Mouse (Mus musculus): Measurements from ENCODE around the gene Timmdc1. TPM values are rescaled to one million over a fixed set of nuclear protein-coding genes. Genes with fewer than 3 reads are reported as not detected.
A peak's percentile ranks its signal among the peaks of the same experiment; 100 is the strongest.

The Timmdc1 gene
- polyA plus RNA-seq, 1 experiment from 2014 or later: 29.6 TPM

GRCm38 (mm10) chr16:38461749-38462148 lies 60.7 kb downstream of the Timmdc1 start:
- 85% methylated on average over 8 of the region's 8 CpGs for WGBS
- H3K4me1 ChIP-seq (ENCODE audit: control insufficient read depth, insufficient read depth, low read length): no peaks in the 10 kb centered on the region

DNA sequence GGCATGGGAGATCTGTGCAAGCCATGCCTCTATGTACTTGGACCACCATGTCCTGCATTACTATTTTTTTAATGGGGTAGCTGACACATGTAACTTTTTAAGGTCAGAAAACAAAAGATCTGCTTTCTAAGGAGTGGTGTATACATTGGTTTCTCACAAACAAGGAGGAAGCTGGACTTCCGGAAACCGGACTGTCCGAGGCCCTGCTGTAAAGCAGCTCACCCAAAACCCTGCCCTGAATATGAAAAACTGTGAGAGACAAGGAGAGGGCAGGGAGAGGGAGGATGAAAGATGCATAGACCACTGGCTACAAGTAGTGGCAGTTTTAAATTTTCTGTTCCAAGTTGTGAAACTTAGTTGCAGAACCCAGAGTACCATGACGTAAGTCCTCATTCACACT lies 62.5 kb downstream of the Timmdc1 start:
- no peak for ATAC-seq (ENCODE audit: insufficient read depth, low FRiP score, low TSS enrichment)
- 94% methylated on average over 4 of the region's 4 CpGs for WGBS
- Histone ChIP-seq H3K27me3 (ENCODE audit: control insufficient read depth, insufficient read depth, low read length) (no peaks in the 10 kb centered on the region), H3K4me1 (ENCODE audit: control insufficient read depth, insufficient read depth, low read length) (no peaks in the 10 kb centered on the region), H3K9ac (ENCODE audit: low read length) (no peak overlapping the region), H3K27ac (ENCODE audit: low read depth, low read length) (no peak overlapping the region), H3K9me3 (ENCODE audit: control insufficient read depth, low read length) (no peaks in the 10 kb centered on the region), H3K4me3 (ENCODE audit: low read depth, low read length) (no peak overlapping the region), H3K36me3 (ENCODE audit: control insufficient read depth, insufficient read depth, low read length) (no peaks in the 10 kb centered on the region), H3K4me2 (ENCODE audit: low read depth) (no peak overlapping the region)
- DNase-seq (ENCODE audit: low spot score): no peak

More at GRCm38 (mm10) chr16:38461749-38462148, 60.7 kb downstream of the Timmdc1 start:
- Histone ChIP-seq H3K4me2 (ENCODE audit: low read depth) (no peak overlapping the region), H3K9ac (ENCODE audit: low read length) (no peak overlapping the region), H3K36me3 (ENCODE audit: control insufficient read depth, insufficient read depth, low read length) (no peaks in the 10 kb centered on the region), H3K4me3 (ENCODE audit: low read depth, low read length) (no peak overlapping the region), H3K27ac (ENCODE audit: low read depth, low read length) (no peak overlapping the region), H3K27me3 (ENCODE audit: control insufficient read depth, insufficient read depth, low read length) (no peaks in the 10 kb centered on the region), H3K9me3 (ENCODE audit: control insufficient read depth, low read length) (no peaks in the 10 kb centered on the region)
- ATAC-seq (ENCODE audit: insufficient read depth, low FRiP score, low TSS enrichment) (no peak), DNase-seq (ENCODE audit: low spot score) (no peak)

DNA sequence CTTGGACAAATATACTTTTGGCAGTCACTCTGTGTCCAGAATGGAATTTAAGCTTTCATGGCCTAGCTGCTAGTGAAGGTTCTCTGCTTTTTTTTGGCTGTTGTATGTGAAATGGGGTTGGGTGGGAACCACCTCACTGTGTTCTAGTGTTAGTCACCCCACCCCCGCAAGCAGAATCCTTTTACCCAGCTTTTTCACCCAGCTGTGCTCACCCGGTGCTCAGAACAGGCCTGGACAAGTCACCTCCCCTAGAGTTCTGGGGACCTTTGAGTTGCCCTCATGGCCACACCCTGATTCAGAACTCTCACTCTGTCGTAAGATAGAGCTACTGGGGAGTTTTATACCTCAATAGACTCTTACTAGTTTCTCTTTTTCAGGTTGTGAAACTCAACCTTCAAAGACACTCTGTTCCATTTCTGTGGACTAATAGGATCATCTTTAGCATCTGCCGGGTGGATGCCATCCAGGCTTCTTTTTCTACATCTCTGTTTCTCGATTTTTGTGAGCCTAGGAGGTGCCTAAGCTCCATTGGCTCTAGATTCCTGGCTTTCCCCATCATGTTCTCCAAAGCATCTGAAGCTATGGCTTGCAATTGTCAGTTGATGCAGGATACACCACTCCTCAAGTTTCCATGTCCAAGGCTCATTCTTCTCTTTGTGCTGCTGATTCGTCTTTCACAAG lies 63.7 kb downstream of the Timmdc1 start:
- Histone ChIP-seq H3K36me3 (ENCODE audit: control insufficient read depth, insufficient read depth, low read length) (no peaks in the 10 kb centered on the region), H3K4me2 (ENCODE audit: low read depth) (no peak overlapping the region), H3K4me3 (ENCODE audit: low read depth, low read length) (no peak overlapping the region), H3K27me3 (ENCODE audit: control insufficient read depth, insufficient read depth, low read length) (no peaks in the 10 kb centered on the region), H3K4me1 (ENCODE audit: control insufficient read depth, insufficient read depth, low read length) (no peaks in the 10 kb centered on the region), H3K9me3 (ENCODE audit: control insufficient read depth, low read length) (no peaks in the 10 kb centered on the region), H3K27ac (ENCODE audit: low read depth, low read length) (no peak overlapping the region), H3K9ac (ENCODE audit: low read length) (no peak overlapping the region)
- ATAC-seq (ENCODE audit: insufficient read depth, low FRiP score, low TSS enrichment) (no peak), DNase-seq (ENCODE audit: low spot score) (no peak)
- 72% methylated on average over 6 of the region's 6 CpGs for WGBS

DNA sequence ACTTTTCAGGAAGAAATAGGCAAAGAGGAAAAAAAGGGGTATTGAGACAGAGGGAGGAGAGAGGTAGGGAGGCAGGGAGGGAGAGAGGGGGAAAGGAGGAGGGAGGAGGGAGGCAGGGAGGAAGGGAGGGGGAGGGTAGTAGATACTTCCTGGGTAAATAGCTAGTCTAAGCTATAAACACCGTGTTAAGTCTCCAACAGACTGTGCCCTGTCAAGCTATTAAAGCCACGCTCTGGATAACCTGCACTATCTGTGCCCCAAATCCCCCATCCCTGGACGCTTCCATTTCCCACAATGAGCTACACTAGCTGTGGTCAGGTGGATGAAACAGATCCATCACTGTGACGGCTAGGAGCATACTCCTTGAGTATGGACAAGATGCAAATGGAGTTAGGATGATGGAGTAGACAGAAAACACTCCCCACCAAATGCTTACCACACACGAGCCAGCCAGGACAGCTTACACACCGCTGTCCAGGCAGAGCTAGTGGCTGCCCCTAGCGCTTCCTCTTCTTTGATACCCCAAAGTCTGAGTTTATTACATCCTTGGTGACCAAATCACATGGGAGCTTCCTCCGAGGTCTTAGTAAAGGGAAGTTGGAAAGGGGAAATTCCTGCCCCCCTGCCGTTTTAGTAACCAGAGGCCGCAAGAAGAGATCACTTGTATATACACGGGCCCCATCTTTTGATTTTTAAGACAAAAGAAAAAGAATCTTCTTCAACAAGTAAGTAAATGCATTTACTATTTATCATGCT lies 65.5 kb downstream of the Timmdc1 start:
- H3K9me3 ChIP-seq (ENCODE audit: control insufficient read depth, low read length): no peaks in the 10 kb centered on the region
- no peak overlapping the region for H3K4me2 ChIP-seq (ENCODE audit: low read depth)
- DNase-seq (ENCODE audit: low spot score) (no peak), ATAC-seq (ENCODE audit: insufficient read depth, low FRiP score, low TSS enrichment) (no peak)
- no peaks in the 10 kb centered on the region for H3K27me3 ChIP-seq (ENCODE audit: control insufficient read depth, insufficient read depth, low read length)
- no peaks in the 10 kb centered on the region for H3K4me1 ChIP-seq (ENCODE audit: control insufficient read depth, insufficient read depth, low read length)
- H3K27ac ChIP-seq (ENCODE audit: low read depth, low read length): no peak overlapping the region
- H3K36me3 ChIP-seq (ENCODE audit: control insufficient read depth, insufficient read depth, low read length): no peaks in the 10 kb centered on the region
- H3K9ac ChIP-seq (ENCODE audit: low read length): no peak overlapping the region
- WGBS: 49% methylated on average over 11 of the region's 11 CpGs
- no peak overlapping the region for H3K4me3 ChIP-seq (ENCODE audit: low read depth, low read length)

DNA sequence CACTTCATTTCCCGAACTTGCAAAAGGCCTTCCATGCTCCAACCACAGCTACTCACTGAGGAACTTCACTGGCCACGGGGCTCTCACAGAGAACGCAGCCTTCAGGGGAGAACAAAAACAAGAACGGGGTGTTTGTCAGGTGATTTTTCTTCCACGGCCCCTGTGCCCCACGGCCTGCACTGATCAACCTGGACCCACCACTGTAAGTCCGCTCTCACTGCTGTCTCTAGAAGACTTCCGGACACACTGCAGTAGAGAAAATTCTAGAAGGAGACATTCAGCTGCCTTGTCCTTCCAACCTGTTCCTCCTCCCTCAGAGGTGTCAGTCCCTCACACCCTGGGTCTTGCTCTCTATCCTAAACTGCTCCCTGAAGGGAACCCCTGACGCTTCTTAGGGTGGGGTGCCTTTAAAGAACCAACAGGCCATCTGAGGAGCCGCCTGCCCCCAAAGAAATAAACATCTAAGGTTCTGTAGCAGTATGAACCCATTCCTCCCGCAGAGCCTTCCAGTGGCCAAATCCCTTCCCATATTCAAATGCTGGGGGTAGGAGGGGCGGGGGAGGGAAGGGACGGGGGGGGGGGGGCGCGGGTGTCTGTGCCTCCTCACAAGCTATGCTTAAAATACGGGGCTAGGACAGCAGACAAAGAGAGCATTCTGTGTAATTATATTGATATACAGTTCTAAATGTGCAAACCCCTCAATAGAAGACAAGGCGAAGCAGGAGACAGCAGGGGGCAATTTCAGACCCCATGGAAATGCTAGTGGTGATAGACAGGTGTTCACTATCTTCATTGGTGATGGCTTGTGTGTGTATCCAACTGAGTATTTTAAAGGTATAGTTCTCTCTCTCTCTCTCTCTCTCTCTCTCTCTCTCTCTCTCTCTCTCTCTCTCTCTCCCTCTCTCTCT lies 66.7 kb downstream of the Timmdc1 start, which contains the start of gene Cd80:
Gene Cd80, plus strand, starts transcription at position 51 of the 908 bp plus-strand sequence.
- ATAC-seq (ENCODE audit: insufficient read depth, low FRiP score, low TSS enrichment): no peak
- H3K4me2 ChIP-seq (ENCODE audit: low read depth): no peak within 1 kb of the TSS
- H3K9me3 ChIP-seq (ENCODE audit: control insufficient read depth, low read length): no peaks in the 10 kb centered on the region
- 72% methylated on average over 17 of the region's 17 CpGs for WGBS
- H3K36me3 ChIP-seq (ENCODE audit: control insufficient read depth, insufficient read depth, low read length): no peaks in the 10 kb centered on the region
- no peak within 1 kb of the TSS for H3K9ac ChIP-seq (ENCODE audit: low read length)
- no peak within 1 kb of the TSS for H3K27ac ChIP-seq (ENCODE audit: low read depth, low read length)
- peaks cover 6% of the 10 kb centered on the region; the same call in 1 of the 2 replicates for H3K4me1 ChIP-seq (ENCODE audit: control insufficient read depth, insufficient read depth, low read length)
- no peak for DNase-seq (ENCODE audit: low spot score)
- H3K4me3 ChIP-seq (ENCODE audit: low read depth, low read length): no peak within 1 kb of the TSS
- H3K27me3 ChIP-seq (ENCODE audit: control insufficient read depth, insufficient read depth, low read length): no peaks in the 10 kb centered on the region

DNA sequence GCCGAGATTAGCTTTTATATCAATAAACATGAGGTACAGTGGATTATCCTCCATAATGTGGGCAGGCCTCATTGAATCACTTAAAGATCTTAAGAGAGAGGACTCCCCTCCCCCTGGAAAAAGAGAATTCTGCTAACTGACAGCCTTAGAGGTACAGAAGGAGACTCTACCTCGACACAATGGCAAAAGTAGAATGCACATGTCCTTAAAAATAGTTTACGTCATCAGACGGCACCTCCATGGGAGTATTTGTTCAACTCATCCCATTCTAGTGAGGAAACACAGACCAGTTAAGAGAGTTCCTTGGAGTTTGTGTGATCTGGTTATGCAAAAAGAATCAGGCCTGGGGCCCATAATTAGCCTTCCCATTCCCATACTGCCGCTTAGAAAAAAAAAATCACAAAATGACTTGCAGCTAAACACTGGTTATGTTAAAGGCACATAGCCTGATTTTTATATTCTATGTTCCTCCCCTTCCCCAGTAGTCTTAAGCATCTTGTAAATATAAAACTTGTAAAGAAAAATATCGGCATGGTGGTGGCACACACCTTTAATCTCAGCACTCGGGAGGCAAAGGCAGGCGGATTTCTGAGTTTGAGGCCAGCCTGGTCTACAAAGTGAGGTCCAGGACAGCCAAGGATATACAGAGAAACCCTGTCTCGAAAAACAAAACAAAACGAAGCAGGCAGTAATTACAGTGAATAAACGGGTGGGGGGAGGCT lies 67.8 kb downstream of the Timmdc1 start:
- no peak overlapping the region for H3K4me3 ChIP-seq (ENCODE audit: low read depth, low read length)
- H3K4me1 ChIP-seq (ENCODE audit: control insufficient read depth, insufficient read depth, low read length): peaks cover 6% of the 10 kb centered on the region; the same call in 1 of the 2 replicates
- H3K27me3 ChIP-seq (ENCODE audit: control insufficient read depth, insufficient read depth, low read length): no peaks in the 10 kb centered on the region
- WGBS: 80% methylated on average over 11 of the region's 11 CpGs
- ATAC-seq (ENCODE audit: insufficient read depth, low FRiP score, low TSS enrichment) (no peak), DNase-seq (ENCODE audit: low spot score) (no peak)
- H3K9me3 ChIP-seq (ENCODE audit: control insufficient read depth, low read length): no peaks in the 10 kb centered on the region
- H3K4me2 ChIP-seq (ENCODE audit: low read depth): no peak overlapping the region
- no peak overlapping the region for H3K9ac ChIP-seq (ENCODE audit: low read length)
- no peak overlapping the region for H3K27ac ChIP-seq (ENCODE audit: low read depth, low read length)
- H3K36me3 ChIP-seq (ENCODE audit: control insufficient read depth, insufficient read depth, low read length): peaks cover 4% of the 10 kb centered on the region

- DNase-seq (ENCODE audit: low spot score): no peak
- H3K36me3 ChIP-seq (ENCODE audit: control insufficient read depth, insufficient read depth, low read length): peaks cover 4% of the 10 kb centered on the region
- H3K4me1 ChIP-seq (ENCODE audit: control insufficient read depth, insufficient read depth, low read length): peaks cover 6% of the 10 kb centered on the region; the same call in 1 of the 2 replicates
- ATAC-seq (ENCODE audit: insufficient read depth, low FRiP score, low TSS enrichment): no peak
- H3K27ac ChIP-seq (ENCODE audit: low read depth, low read length): no peak overlapping the region
- H3K4me3 ChIP-seq (ENCODE audit: low read depth, low read length): no peak overlapping the region
- H3K27me3 ChIP-seq (ENCODE audit: control insufficient read depth, insufficient read depth, low read length): no peaks in the 10 kb centered on the region
- no peak overlapping the region for H3K4me2 ChIP-seq (ENCODE audit: low read depth)
- WGBS: 87% methylated on average over 4 of the region's 4 CpGs
- H3K9me3 ChIP-seq (ENCODE audit: control insufficient read depth, low read length): no peaks in the 10 kb centered on the region
- no peak overlapping the region for H3K9ac ChIP-seq (ENCODE audit: low read length)
These were observed 68.5 kb downstream of the Timmdc1 start for GRCm38 (mm10) chr16:38453952-38454351.

GRCm38 (mm10) chr16:38453203-38453553 lies 69.3 kb downstream of the Timmdc1 start:
- DNase-seq (ENCODE audit: low spot score): no peak
- Histone ChIP-seq H3K27me3 (ENCODE audit: control insufficient read depth, insufficient read depth, low read length) (no peaks in the 10 kb centered on the region), H3K4me2 (ENCODE audit: low read depth) (peak overlapping the region; percentile 78), H3K9ac (ENCODE audit: low read length) (peak overlapping the region; percentile 95), H3K9me3 (ENCODE audit: control insufficient read depth, low read length) (no peaks in the 10 kb centered on the region), H3K4me3 (ENCODE audit: low read depth, low read length) (peak overlapping the region; percentile 62), H3K27ac (ENCODE audit: low read depth, low read length) (peak overlapping the region; percentile 69), H3K36me3 (ENCODE audit: control insufficient read depth, insufficient read depth, low read length) (peaks cover 4% of the 10 kb centered on the region), H3K4me1 (ENCODE audit: control insufficient read depth, insufficient read depth, low read length) (peaks cover 6% of the 10 kb centered on the region; the same call in 1 of the 2 replicates)
- no peak for ATAC-seq (ENCODE audit: insufficient read depth, low FRiP score, low TSS enrichment)
- 29% methylated on average over 3 of the region's 3 CpGs for WGBS

Measured in neural tube, embryonic 11.5 days (tissue).